Mouse (Mus musculus) megakaryocyte-erythroid progenitor cell, adult 5-6 weeks (primary cell): ENCODE measurements around the gene Nkain2. TPM values are rescaled to one million over a fixed set of nuclear protein-coding genes. Genes with fewer than 3 reads are reported as not detected.

Source experiments
- ATAC-seq: replicated peaks from 2 replicates; pipeline ENCODE4 v1.8.0; 2016; ENCODE audit warnings: mild to moderate bottlenecking, inconsistent platforms; ENCODE audit not compliant: severe bottlenecking, poor library complexity, low FRiP score, low TSS enrichment
- total RNA-seq, 2 experiments: library from RNA; stranded (forward) in 1 of 2; stranded (reverse) in 1 of 2; fragments of 200-1000, 215-1000 nt in 1 of 2; fragments of >200 nt in 1 of 2; fragmentation: Nextera tagmentation in 1 of 2; gene quantifications; 2 replicates each; pipeline ENCODE4 v1.2.3; 2014 to 2017

Nkain2 gene
- total RNA-seq, 2 experiments from 2014 or later, result not detected

- no peak for ATAC-seq
Measured at GRCm38 (mm10) chr10:32594998-32595397, 295.3 kb downstream of the Nkain2 start.

GRCm38 (mm10) chr10:32577276-32577580 lies 313.0 kb downstream of the Nkain2 start:
- no peak for ATAC-seq

GRCm38 (mm10) chr10:32576559-32577275 lies 313.5 kb downstream of the Nkain2 start:
- no peak for ATAC-seq

- ATAC-seq, result no peak
Measured at GRCm38 (mm10) chr10:32557673-32558072, 332.6 kb downstream of the Nkain2 start.

GRCm38 (mm10) chr10:32536057-32536456 lies 354.2 kb downstream of the Nkain2 start:
- ATAC-seq, result no peak

- ATAC-seq, result no peak
Measured at GRCm38 (mm10) chr10:32510821-32511220, 379.4 kb downstream of the Nkain2 start.

- ATAC-seq, result no peak
Measured at GRCm38 (mm10) chr10:32494591-32495182, 395.6 kb downstream of the Nkain2 start.

GRCm38 (mm10) chr10:32493600-32493999 lies 396.7 kb downstream of the Nkain2 start:
- ATAC-seq, result no peak

GRCm38 (mm10) chr10:32462726-32463125 lies 427.5 kb downstream of the Nkain2 start:
- ATAC-seq, result no peak

GRCm38 (mm10) chr10:32439932-32440519 lies 450.2 kb downstream of the Nkain2 start:
- no peak for ATAC-seq

- no peak for ATAC-seq
Measured at GRCm38 (mm10) chr10:32414228-32414627, 476.0 kb downstream of the Nkain2 start.

GRCm38 (mm10) chr10:32411331-32411730 lies 478.9 kb downstream of the Nkain2 start:
- ATAC-seq, result no peak

GRCm38 (mm10) chr10:32400961-32401360 lies 489.3 kb downstream of the Nkain2 start:
- no peak for ATAC-seq

GRCm38 (mm10) chr10:32393859-32394521 lies 496.3 kb downstream of the Nkain2 start:
- ATAC-seq, result no peak

GRCm38 (mm10) chr10:32393326-32393725 lies 496.9 kb downstream of the Nkain2 start:
- no peak for ATAC-seq

GRCm38 (mm10) chr10:32312754-32313153 lies 577.5 kb downstream of the Nkain2 start:
- no peak for ATAC-seq

- ATAC-seq, result no peak
Measured at GRCm38 (mm10) chr10:32301024-32301597, 589.2 kb downstream of the Nkain2 start.

GRCm38 (mm10) chr10:32290487-32290886 lies 599.8 kb downstream of the Nkain2 start:
- no peak for ATAC-seq

GRCm38 (mm10) chr10:32283690-32284089 lies 606.6 kb downstream of the Nkain2 start:
- ATAC-seq, result no peak

GRCm38 (mm10) chr10:32243266-32243882 lies 646.9 kb downstream of the Nkain2 start:
- ATAC-seq, result no peak
